Mouse (Mus musculus) CD8-positive naive resting alpha-beta T cell, adult 57 days (primary cell): ENCODE data around the gene Nfatc3. TPM values are rescaled to one million over a fixed set of nuclear protein-coding genes. Genes with fewer than 3 reads are reported as not detected.

ENCODE experiments used
- total RNA-seq: library from RNA; stranded (reverse); gene quantifications from one replicate; pipeline ENCODE4 v1.2.4, GENCODE M21; 2023

The Nfatc3 gene
- 184 TPM for total RNA-seq

DNA sequence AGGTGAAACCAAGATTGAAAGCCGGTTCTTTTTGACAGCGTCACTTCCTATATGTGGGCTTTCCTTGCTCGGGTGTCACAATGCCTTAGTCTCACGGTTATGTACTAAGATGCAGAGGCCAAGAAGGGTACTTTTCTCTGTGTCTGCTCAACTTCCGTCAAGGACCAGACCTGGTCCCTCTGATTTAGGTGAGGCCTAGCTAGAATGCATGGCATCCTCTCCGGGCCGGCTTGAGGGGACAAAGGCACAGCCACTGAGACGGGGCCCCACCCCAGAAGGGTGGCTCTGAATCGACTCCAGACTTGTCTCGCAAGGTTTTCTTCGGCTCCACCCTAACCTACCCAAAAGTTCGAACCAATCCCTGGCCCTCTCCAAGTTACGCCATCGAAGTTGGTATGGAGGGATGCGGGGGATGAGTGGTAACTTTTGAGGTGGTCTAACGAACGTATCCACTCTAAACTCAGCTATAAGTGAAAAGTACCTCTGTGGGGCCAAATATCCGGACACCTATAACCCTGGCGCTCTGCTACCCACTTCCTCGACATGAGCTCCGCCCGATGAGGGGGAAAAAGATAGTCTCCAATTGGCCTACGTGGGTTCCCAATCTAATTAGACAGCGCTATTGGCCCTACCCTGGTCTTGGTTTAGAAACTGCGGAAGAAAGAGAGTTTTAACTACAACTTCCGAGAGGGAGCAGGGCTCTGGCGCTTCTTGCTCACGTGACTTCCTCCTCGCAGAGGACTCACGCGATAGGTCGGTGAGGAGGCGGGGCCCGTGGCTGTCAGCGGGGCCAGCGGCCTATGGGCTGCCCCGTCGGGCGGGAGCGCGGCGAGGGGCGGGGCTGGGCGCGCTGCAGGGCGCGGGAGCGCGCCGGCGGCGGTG is at the start of gene Nfatc3:
Gene Nfatc3, plus strand, starts transcription at position 110 of the 882 bp plus-strand sequence.

DNA sequence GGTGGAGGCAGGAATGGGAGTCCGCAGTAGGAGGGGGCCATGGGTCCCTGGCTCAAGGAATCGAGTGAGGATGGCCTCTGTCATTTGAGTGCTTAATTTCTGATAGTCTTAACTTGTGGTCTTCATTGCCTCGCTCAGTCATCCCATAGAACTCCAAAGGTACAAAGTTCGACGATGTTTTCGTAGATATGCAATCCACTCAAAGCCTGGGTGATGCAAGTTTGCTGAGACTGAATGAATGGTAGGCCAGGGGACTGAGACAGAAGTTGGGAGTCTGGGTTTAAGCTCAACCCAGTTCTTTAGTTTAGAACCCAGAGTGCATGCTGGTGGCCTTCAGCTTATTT is 47.0 kb upstream of the Nfatc3 start, which contains the start of gene Ddx28:
Gene Ddx28, minus strand, starts transcription at position 240 of the 344 bp plus-strand sequence.

DNA sequence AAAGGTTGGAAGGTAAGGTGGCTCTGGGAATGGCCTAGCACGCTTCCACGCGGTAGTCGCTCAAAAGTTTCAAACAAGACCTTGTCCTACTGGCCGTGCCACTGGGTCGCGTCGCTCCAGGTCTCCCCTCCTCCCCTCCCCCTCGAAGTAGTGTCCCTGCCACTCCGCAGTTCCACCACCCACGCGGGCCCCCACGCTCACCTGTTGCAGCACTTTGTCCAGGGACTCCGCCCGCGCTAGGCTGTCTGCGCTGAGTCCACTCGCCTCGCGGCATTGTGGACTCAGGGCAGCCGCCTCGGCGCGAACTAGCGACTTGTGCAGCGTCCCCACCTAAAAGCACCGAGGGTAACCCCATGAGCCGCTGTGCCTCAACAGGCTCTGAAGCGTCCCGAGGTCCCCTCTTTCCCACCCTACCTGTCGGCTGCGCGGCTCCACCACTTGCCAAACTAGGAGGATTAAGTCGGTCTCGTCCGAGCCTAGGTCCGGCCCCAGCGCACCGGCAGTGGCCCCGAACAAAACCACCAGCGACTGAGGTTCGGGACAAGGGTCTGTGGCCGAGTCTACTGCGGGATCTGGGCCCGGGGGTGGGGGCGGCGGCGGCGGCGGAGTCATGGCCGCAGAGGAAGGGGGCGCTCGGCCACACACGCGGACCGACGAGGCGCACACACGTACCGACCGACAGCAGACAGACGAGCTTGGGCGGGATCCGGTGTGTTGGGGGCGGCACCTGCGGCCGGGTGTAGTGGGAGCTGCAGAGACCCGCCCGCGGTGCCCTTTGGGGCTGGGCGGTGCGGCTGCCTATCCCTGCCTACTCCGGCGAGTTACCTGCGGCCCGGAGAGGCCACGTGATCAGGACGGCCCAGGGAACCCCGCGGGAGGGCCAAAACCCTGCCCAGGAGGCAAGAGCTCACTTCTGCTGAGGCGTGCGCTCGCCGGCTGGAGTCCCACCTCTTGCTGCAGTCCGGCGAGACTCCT is 77.8 kb downstream of the Nfatc3 start, which contains the start of gene Esrp2:
Gene Esrp2, minus strand, starts transcription at position 819 of the 975 bp plus-strand sequence.

DNA sequence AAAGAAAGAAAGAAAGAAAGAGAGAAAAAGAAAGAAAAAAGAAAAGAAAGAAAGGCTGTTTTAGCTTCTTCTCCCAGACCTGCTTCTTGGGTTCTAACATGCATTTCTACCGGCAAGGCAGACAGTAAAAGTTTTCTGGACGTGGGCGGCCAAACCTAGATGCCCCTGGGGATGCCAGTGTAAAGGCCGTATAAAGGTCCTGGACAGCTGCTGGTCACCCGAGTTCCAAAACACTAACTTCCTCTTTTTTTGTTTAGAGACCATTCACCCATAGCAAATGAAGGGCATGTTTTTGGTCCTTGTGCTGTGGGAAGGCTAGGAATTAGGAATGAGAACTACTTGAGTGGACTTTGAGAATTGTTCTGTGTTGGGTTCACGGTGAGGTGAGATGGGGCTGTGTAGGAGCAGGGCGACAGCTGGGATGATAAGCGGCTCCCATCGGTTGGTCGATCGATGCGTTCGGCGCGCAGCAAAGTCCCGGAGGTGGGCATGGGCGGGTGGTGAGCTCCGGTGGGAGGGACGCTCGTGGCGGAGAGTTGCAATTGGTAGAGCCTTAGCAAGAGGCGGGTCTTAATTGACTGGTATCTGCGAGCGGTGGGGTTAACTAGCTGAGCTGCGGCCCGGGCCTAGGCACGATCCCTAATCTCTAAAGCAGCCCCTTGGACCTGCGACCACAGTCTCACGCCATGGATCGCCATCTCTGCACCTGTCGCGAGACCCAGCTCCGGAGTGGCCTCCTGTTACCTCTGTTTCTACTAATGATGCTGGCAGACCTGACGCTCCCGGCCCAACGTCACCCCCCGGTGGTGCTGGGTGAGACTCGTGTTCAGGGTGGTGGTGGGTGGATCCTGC is 91.4 kb downstream of the Nfatc3 start, which contains the start of gene Pla2g15:
Gene Pla2g15, plus strand, starts transcription at position 599 of the 852 bp plus-strand sequence.

DNA sequence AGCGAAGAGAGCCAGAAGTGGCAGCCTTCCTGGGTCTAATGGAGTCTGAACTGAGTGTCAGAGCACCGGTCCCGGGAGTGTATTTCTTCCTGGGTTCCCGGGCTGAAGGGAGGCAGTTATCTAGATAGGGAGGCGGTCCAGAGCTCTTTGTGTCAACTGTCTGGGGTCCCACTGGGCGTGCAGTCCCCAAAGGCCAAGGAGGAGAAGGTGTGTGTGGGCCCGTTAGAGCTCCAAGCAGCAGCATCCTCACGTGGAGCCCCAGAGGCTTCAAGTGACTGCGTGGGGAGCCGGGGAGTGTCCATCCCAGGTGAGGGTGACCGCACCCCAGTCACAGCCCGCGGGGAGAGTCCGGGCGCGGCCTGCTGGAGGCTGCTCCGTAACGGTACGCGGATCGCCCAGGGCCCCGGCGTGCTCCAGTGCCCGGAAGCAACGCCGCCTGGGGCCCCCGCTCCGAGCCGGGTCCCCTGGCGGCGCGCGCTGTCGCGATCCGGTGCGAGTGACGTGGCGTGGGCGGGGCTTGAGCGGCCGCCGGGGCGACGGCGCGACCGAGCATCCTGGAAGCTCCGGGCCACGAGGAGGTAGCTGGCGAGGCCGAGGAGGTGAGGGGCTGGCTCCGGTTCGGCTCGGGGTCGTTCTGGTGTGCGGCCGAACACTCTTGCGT is 109.8 kb downstream of the Nfatc3 start, which contains the start of gene Slc7a6:
Gene Slc7a6, plus strand, starts transcription at position 502 of the 661 bp plus-strand sequence.

Other genes with a start within 250 kb of the Nfatc3 start
- 44.5 TPM for gene Ranbp10, start 231.5 kb upstream of the Nfatc3 start, total RNA-seq
- 0.24 TPM for gene Tsnaxip1, start 231.1 kb upstream of the Nfatc3 start, total RNA-seq
- gene Cenpt, start 205.6 kb upstream of the Nfatc3 start, total RNA-seq: 18.6 TPM
- 18.5 TPM for gene Thap11, start 203.7 kb upstream of the Nfatc3 start, total RNA-seq
- 18.0 TPM for gene Nutf2, start 198.3 kb upstream of the Nfatc3 start, total RNA-seq
- 87.4 TPM for gene Edc4, start 178.0 kb upstream of the Nfatc3 start, total RNA-seq
- gene Nrn1l, start 165.3 kb upstream of the Nfatc3 start, total RNA-seq: not detected
- 23.3 TPM for gene Pskh1, start 158.4 kb upstream of the Nfatc3 start, total RNA-seq
- gene Ctrl, start 125.0 kb upstream of the Nfatc3 start, total RNA-seq: 6.9 TPM
- 138 TPM for gene Psmb10, start 120.4 kb upstream of the Nfatc3 start, total RNA-seq
- not detected for gene Lcat, start 115.5 kb upstream of the Nfatc3 start, total RNA-seq
- gene Slc12a4, start 92.7 kb upstream of the Nfatc3 start, total RNA-seq: 17.1 TPM
- not detected for gene Dpep3, start 79.4 kb upstream of the Nfatc3 start, total RNA-seq
- gene Dus2, start 67.5 kb upstream of the Nfatc3 start, total RNA-seq: 17.1 TPM
- gene Dpep2nb, start 52.9 kb upstream of the Nfatc3 start, total RNA-seq: not detected
- gene Ddx28, start 47.0 kb upstream of the Nfatc3 start, total RNA-seq: 6.6 TPM
- 0.67 TPM for gene Esrp2, start 78.1 kb downstream of the Nfatc3 start, total RNA-seq
- gene Pla2g15, start 91.6 kb downstream of the Nfatc3 start, total RNA-seq: 3.2 TPM
- 37.9 TPM for gene Slc7a6, start 110.0 kb downstream of the Nfatc3 start, total RNA-seq
- 58.4 TPM for gene Slc7a6os, start 152.1 kb downstream of the Nfatc3 start, total RNA-seq
- 34.3 TPM for gene Prmt7, start 152.1 kb downstream of the Nfatc3 start, total RNA-seq